14 mouse cellular contexts compared by ENCODE assay signal in genomic region chr7:69510389-69510788, GRCm38 (mm10).
A peak's percentile ranks its signal among the peaks of the same experiment; 100 is the strongest.
DNase-seq lines count a peak whose midpoint lies in the region; ATAC-seq and TF ChIP-seq lines count a peak whose summit lies in the region.
"Had no signal": no experiment of that assay in that cellular context is flagged by ENCODE, and none has a peak within 500 bp of the region (broad histone marks: within the 10 kb centered on the region; RNA-seq: fewer than 3 reads in every experiment).

No protein-coding gene starts in this region.

- H3K4me1 ChIP-seq in forebrain, embryonic 10.5 days: peaks cover 7% of the 10 kb centered on the region; the same call in 1 of the 2 replicates
- H3K4me1 ChIP-seq in forebrain, embryonic 11.5 days (replicated peaks; ENCODE audit: control insufficient read depth, insufficient read depth, low read length): no peaks in the 10 kb centered on the region
- H3K4me1 ChIP-seq in heart, embryonic 16.5 days (ENCODE audit: control insufficient read depth, insufficient read depth, low read length): no peaks in the 10 kb centered on the region
- no peaks in the 10 kb centered on the region for H3K4me1 ChIP-seq in midbrain, embryonic 13.5 days (replicated peaks)
- no peaks in the 10 kb centered on the region for H3K4me1 ChIP-seq in midbrain, postnatal 0 days (ENCODE audit: insufficient read depth, low read length)
- H3K4me1 ChIP-seq in forebrain, embryonic 16.5 days (replicated peaks; ENCODE audit: control insufficient read depth, insufficient read depth, low read length): no peaks in the 10 kb centered on the region

- no peak for DNase-seq in forebrain, embryonic 10.5 days (ENCODE audit: extremely low spot score, low spot score)
- DNase-seq in forebrain, embryonic 11.5 days (ENCODE audit: low spot score): no peak
- no peak for DNase-seq in heart, postnatal 25 days (ENCODE audit: low spot score)
- DNase-seq in midbrain, postnatal 0 days (ENCODE audit: low spot score): no peak
- DNase-seq in spleen, adult 12 weeks (ENCODE audit: low spot score): no peak
- DNase-seq: adrenal gland, postnatal 14 days; cerebellum, adult 9-10 months; lung, postnatal 4 days; thymus, postnatal 4 days had no signal

- TF ChIP-seq CTCF in midbrain, postnatal 0 days (IDR thresholded peaks at IDR 0.05): no peak

- H3K36me3 ChIP-seq in forebrain, embryonic 10.5 days (replicated peaks): no peaks in the 10 kb centered on the region
- H3K36me3 ChIP-seq in forebrain, embryonic 11.5 days (ENCODE audit: control insufficient read depth, insufficient read depth, low read length): no peaks in the 10 kb centered on the region
- H3K36me3 ChIP-seq in heart, embryonic 16.5 days (ENCODE audit: control insufficient read depth, insufficient read depth): no peaks in the 10 kb centered on the region
- no peaks in the 10 kb centered on the region for H3K36me3 ChIP-seq in midbrain, embryonic 13.5 days
- no peaks in the 10 kb centered on the region for H3K36me3 ChIP-seq in midbrain, postnatal 0 days (ENCODE audit: insufficient read depth, low read length)
- no peaks in the 10 kb centered on the region for H3K36me3 ChIP-seq in forebrain, embryonic 16.5 days (ENCODE audit: control insufficient read depth, insufficient read depth)

- 0 out of 2 replicates have a peak overlapping the region, but pooled peaks have one; percentile 9 for H3K27ac ChIP-seq in forebrain, embryonic 10.5 days
- no peak overlapping the region for H3K27ac ChIP-seq in forebrain, embryonic 11.5 days (ENCODE audit: low read depth, low read length)
- H3K27ac ChIP-seq in heart, embryonic 16.5 days (ENCODE audit: low read length): no peak overlapping the region
- H3K27ac ChIP-seq in midbrain, embryonic 13.5 days: no peak overlapping the region
- no peak overlapping the region for H3K27ac ChIP-seq in midbrain, postnatal 0 days (ENCODE audit: low read depth, low read length)
- H3K27ac ChIP-seq in forebrain, embryonic 16.5 days (ENCODE audit: low read length): no peak overlapping the region
- H3K27ac ChIP-seq: kidney, postnatal 0 days had no signal

- intact Hi-C loops in heart, postnatal 25 days (cut with DNase I): no loop called here

- no peak overlapping the region for H3K4me2 ChIP-seq in forebrain, embryonic 11.5 days (ENCODE audit: low read depth, low read length, severe bottlenecking)
- peak overlapping the region; percentile 13; the same call in 1 of the 2 replicates for H3K4me2 ChIP-seq in heart, embryonic 16.5 days (ENCODE audit: low read depth, low read length)
- H3K4me2 ChIP-seq in midbrain, embryonic 13.5 days (replicated peaks): peak overlapping the region; percentile 13; the same call in 1 of the 2 replicates
- H3K4me2 ChIP-seq in midbrain, postnatal 0 days (ENCODE audit: low read depth, low read length, poor library complexity, severe bottlenecking): no peak overlapping the region
- peak overlapping the region; percentile 31 for H3K4me2 ChIP-seq in forebrain, embryonic 16.5 days (ENCODE audit: low read length)

- H3K4me3 ChIP-seq in forebrain, embryonic 10.5 days: no peak overlapping the region
- no peak overlapping the region for H3K4me3 ChIP-seq in forebrain, embryonic 11.5 days (ENCODE audit: low read depth, low read length)
- H3K4me3 ChIP-seq in heart, embryonic 16.5 days (ENCODE audit: low read length): peak overlapping the region; percentile 14
- no peak overlapping the region for H3K4me3 ChIP-seq in midbrain, embryonic 13.5 days (replicated peaks)
- no peak overlapping the region for H3K4me3 ChIP-seq in midbrain, postnatal 0 days (ENCODE audit: low read depth, low read length)
- peak overlapping the region; percentile 20; the same call in 1 of the 2 replicates for H3K4me3 ChIP-seq in forebrain, embryonic 16.5 days (replicated peaks; ENCODE audit: low read length)

- no peak overlapping the region for H3K9ac ChIP-seq in forebrain, embryonic 11.5 days (ENCODE audit: low read length)
- no peak overlapping the region for H3K9ac ChIP-seq in heart, embryonic 16.5 days (ENCODE audit: low read length)
- H3K9ac ChIP-seq in midbrain, embryonic 13.5 days (replicated peaks): no peak overlapping the region
- no peak overlapping the region for H3K9ac ChIP-seq in midbrain, postnatal 0 days (replicated peaks; ENCODE audit: low read length, poor library complexity, severe bottlenecking)
- no peak overlapping the region for H3K9ac ChIP-seq in forebrain, embryonic 16.5 days (replicated peaks; ENCODE audit: low read depth, low read length)

- ATAC-seq in forebrain, embryonic 11.5 days (replicated peaks; ENCODE audit: low FRiP score): no peak
- ATAC-seq in heart, embryonic 16.5 days (replicated peaks; ENCODE audit: extremely low read depth, insufficient read depth, low FRiP score): no peak
- ATAC-seq in midbrain, embryonic 13.5 days: no peak
- no peak for ATAC-seq in midbrain, postnatal 0 days (ENCODE audit: low FRiP score)
- ATAC-seq in forebrain, embryonic 16.5 days: no peak
- ATAC-seq: intestine, embryonic 16.5 days had no signal

- no peaks in the 10 kb centered on the region for H3K9me3 ChIP-seq in forebrain, embryonic 10.5 days
- no peaks in the 10 kb centered on the region for H3K9me3 ChIP-seq in forebrain, embryonic 11.5 days (ENCODE audit: control insufficient read depth, low read length)
- no peaks in the 10 kb centered on the region for H3K9me3 ChIP-seq in heart, embryonic 16.5 days (replicated peaks; ENCODE audit: control insufficient read depth, low read length)
- H3K9me3 ChIP-seq in midbrain, embryonic 13.5 days: no peaks in the 10 kb centered on the region
- H3K9me3 ChIP-seq in midbrain, postnatal 0 days (ENCODE audit: low read length): no peaks in the 10 kb centered on the region
- H3K9me3 ChIP-seq in forebrain, embryonic 16.5 days (ENCODE audit: control insufficient read depth, low read length): no peaks in the 10 kb centered on the region

- no peaks in the 10 kb centered on the region for H3K27me3 ChIP-seq in forebrain, embryonic 10.5 days (ENCODE audit: poor library complexity, severe bottlenecking)
- no peaks in the 10 kb centered on the region for H3K27me3 ChIP-seq in forebrain, embryonic 11.5 days (ENCODE audit: control insufficient read depth, insufficient read depth, low read length)
- no peaks in the 10 kb centered on the region for H3K27me3 ChIP-seq in heart, embryonic 16.5 days (ENCODE audit: control insufficient read depth, insufficient read depth, low read length)
- H3K27me3 ChIP-seq in midbrain, embryonic 13.5 days: no peaks in the 10 kb centered on the region
- H3K27me3 ChIP-seq in midbrain, postnatal 0 days (ENCODE audit: insufficient read depth, low read length): no peaks in the 10 kb centered on the region
- H3K27me3 ChIP-seq in forebrain, embryonic 16.5 days (replicated peaks; ENCODE audit: control insufficient read depth, insufficient read depth, low read length): no peaks in the 10 kb centered on the region

- WGBS in forebrain, embryonic 10.5 days: 73% methylated on average over 8 of the region's 8 CpGs
- 63% methylated on average over 8 of the region's 8 CpGs for WGBS in forebrain, embryonic 11.5 days
- WGBS in heart, embryonic 16.5 days: 41% methylated on average over 8 of the region's 8 CpGs
- WGBS in midbrain, embryonic 13.5 days: 48% methylated on average over 8 of the region's 8 CpGs
- WGBS in midbrain, postnatal 0 days: 47% methylated on average over 8 of the region's 8 CpGs
- WGBS in forebrain, embryonic 16.5 days: 46% methylated on average over 8 of the region's 8 CpGs

Comparison
In these comparisons a context has a peak if more than half of its experiments do, and no peak if none do; other contexts are left out.
1. H3K4me3 ChIP-seq: peak in heart, embryonic 16.5 days (single experiment) and forebrain, embryonic 16.5 days (single experiment); none in forebrain, embryonic 10.5 days (single experiment), forebrain, embryonic 11.5 days (single experiment), midbrain, embryonic 13.5 days (single experiment) and midbrain, postnatal 0 days (single experiment).
2. H3K4me2 ChIP-seq: peak in heart, embryonic 16.5 days (single experiment), midbrain, embryonic 13.5 days (single experiment) and forebrain, embryonic 16.5 days (single experiment); none in forebrain, embryonic 11.5 days (single experiment) and midbrain, postnatal 0 days (single experiment).